Mouse (Mus musculus): ENCODE data around the gene Ankfn1. TPM values are rescaled to one million over a fixed set of nuclear protein-coding genes. Genes with fewer than 3 reads are reported as not detected.

Gene Ankfn1
- polyA plus RNA-seq (2015; fragmentation: Nextera tagmentation; extraction: Ambion mirVana): 0.02 TPM in 1 of 2 replicates, not detected in the other

DNA sequence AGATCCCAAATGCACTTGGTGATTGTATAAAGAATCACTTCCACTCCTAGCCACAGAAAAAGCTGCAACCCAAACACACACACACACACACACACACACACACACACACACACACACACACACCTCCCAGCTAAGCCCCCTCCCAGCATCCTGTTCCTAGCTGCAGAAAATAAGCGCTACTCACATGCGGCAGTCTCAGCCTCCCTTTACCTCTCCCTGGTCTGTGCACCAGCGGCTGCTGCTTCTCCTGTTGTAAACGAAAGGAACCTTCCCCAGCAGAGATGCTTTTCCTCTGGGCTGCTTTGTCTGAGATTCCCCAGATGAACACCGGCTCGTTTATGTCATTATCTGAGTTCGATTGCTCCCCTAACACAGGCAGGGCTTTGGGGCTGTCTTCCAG is at the start of gene Ankfn1:
Ankfn1 (minus strand) TSS at position 223 of the 400 bp plus-strand sequence.
- ATAC-seq (ENCODE audit: low read depth) (no peak), DNase-seq (no peak)
- H3K9ac ChIP-seq: no peak within 1 kb of the TSS
- H3K4me3 ChIP-seq (replicated peaks): no peak within 1 kb of the TSS
- no peaks in the 10 kb centered on the region for H3K36me3 ChIP-seq
- H3K4me1 ChIP-seq (replicated peaks): no peaks in the 10 kb centered on the region
- no peak within 1 kb of the TSS for H3K27ac ChIP-seq
- 37% methylated on average over 7 of the region's 7 CpGs for WGBS (ENCODE audit: insufficient replicate concordance)
- H3K4me2 ChIP-seq: no peak within 1 kb of the TSS
- H3K9me3 ChIP-seq (replicated peaks): no peaks in the 10 kb centered on the region
- no peaks in the 10 kb centered on the region for H3K27me3 ChIP-seq

DNA sequence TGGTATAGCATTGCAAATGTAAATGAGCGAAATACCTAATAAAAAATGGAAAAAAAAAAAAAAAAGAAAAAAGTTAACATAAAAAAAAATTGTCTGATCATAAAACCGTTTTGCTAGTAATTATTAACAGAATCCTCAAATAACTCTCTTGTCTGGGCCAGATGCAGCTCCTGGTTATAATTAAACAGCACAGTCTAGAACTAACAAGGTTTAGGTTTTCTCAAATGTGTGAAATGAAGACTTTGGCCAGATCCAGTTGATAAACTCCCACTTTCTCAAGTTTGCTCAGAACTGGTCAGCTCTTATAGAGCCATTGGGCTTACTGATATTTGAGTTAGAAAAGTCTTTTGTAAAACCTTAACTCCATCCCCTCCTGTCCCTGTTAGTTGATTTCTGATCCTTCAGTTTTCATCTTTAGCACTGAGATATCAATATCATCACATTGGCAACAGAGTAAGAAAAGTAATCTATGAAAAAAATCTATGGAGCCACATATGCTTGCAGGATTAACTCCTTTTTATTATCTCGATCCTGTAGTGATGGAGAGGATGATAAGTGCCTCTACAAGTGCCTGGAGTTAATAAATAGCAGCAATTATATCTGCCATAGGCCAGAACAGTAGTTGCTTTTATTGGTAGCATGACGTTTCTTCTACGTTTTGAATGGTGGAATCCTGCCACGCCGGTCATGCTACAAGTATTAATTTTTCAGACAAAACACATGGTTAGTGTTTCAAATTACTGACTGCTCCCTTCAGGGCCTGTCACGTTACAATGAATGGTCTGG is 46.4 kb upstream of the Ankfn1 start:
- Histone ChIP-seq H3K9ac (no peak overlapping the region), H3K4me3 (replicated peaks) (no peak overlapping the region), H3K27ac (no peak overlapping the region), H3K4me1 (replicated peaks) (no peaks in the 10 kb centered on the region), H3K36me3 (no peaks in the 10 kb centered on the region), H3K9me3 (replicated peaks) (0 out of 2 replicates have a peak, but pooled peaks cover 2% of the 10 kb centered on the region), H3K4me2 (no peak overlapping the region), H3K27me3 (no peaks in the 10 kb centered on the region)
- 57% methylated on average over 8 of the region's 8 CpGs for WGBS (ENCODE audit: insufficient replicate concordance)
- no peak for DNase-seq
- no peak for ATAC-seq (ENCODE audit: low read depth)

DNA sequence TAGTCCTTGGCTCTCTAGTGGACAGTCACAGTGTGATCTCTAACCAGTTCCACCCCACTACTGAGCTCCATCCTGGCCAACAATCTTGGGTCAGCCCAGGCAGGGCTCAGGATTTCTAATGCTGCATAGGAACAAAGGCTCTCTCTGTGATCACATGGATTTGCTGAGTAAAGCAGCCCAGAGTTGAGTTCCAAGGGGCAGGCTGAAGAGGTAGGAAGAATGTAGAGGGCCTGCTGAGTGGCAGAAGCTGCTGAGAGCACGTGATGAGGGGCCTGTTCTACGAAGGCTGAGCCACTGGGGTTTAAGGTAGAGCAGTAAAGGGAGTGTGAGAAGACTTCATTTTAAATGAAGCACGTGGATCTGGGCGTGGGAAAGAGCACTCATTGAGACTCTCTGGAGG is 41.1 kb upstream of the Ankfn1 start:
- Histone ChIP-seq H3K27ac (no peak overlapping the region), H3K4me2 (no peak overlapping the region), H3K4me1 (replicated peaks) (no peaks in the 10 kb centered on the region), H3K36me3 (no peaks in the 10 kb centered on the region), H3K9ac (no peak overlapping the region), H3K27me3 (no peaks in the 10 kb centered on the region), H3K9me3 (replicated peaks) (no peaks in the 10 kb centered on the region), H3K4me3 (replicated peaks) (no peak overlapping the region)
- no peak for ATAC-seq (ENCODE audit: low read depth)
- 44% methylated on average over 4 of the region's 4 CpGs for WGBS (ENCODE audit: insufficient replicate concordance)
- no peak for DNase-seq

DNA sequence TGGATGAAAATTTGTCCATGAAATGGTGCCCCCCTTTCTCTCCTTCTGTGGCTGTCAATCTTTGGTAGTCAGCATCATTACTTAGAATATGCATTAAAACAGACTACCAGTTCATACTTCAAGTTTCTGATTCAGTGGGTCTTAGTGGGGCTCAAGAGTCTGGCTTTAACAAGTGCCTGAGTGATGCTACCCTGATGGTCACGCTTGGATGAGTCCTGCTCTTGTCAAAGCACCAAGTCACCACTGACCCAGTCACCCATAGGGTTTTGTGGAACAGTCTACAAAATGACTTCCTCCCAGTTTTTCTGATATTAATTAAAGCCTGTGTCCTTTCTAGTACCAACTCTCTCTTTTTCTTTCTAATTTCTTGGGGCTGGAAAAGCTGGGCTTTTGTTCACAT is 34.0 kb upstream of the Ankfn1 start:
- no peak for DNase-seq
- no peaks in the 10 kb centered on the region for H3K4me1 ChIP-seq (replicated peaks)
- no peak overlapping the region for H3K4me3 ChIP-seq (replicated peaks)
- H3K9ac ChIP-seq: no peak overlapping the region
- no peak overlapping the region for H3K4me2 ChIP-seq
- no peaks in the 10 kb centered on the region for H3K36me3 ChIP-seq
- ATAC-seq (ENCODE audit: low read depth): no peak
- WGBS (ENCODE audit: insufficient replicate concordance): 54% methylated on average over 1 of the region's 1 CpGs
- H3K27ac ChIP-seq: no peak overlapping the region
- H3K9me3 ChIP-seq (replicated peaks): no peaks in the 10 kb centered on the region
- no peaks in the 10 kb centered on the region for H3K27me3 ChIP-seq

DNA sequence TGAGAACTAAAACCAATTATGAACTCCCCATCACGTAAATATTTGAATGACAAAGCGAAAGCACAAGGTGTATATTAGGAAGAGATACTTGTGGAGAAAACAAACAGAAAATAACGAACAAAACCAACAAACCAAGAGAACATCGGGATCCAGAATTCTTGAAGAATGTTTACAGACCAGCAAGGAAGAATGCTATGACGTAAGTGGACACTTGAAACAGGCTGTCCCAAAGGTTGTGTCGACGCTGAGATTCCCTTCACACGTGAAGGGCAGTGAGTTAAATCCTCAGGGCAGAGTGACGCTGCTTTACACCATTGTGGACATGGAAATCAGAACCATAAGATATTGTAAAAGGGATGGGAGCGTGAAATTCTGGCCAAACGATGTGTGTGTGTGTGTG is 30.5 kb upstream of the Ankfn1 start:
- no peak for DNase-seq
- H3K9me3 ChIP-seq (replicated peaks): no peaks in the 10 kb centered on the region
- H3K4me3 ChIP-seq (replicated peaks): no peak overlapping the region
- H3K36me3 ChIP-seq: no peaks in the 10 kb centered on the region
- no peaks in the 10 kb centered on the region for H3K27me3 ChIP-seq
- WGBS (ENCODE audit: insufficient replicate concordance): 61% methylated on average over 11 of the region's 11 CpGs
- ATAC-seq (ENCODE audit: low read depth): no peak
- no peaks in the 10 kb centered on the region for H3K4me1 ChIP-seq (replicated peaks)
- no peak overlapping the region for H3K9ac ChIP-seq
- H3K4me2 ChIP-seq: no peak overlapping the region
- no peak overlapping the region for H3K27ac ChIP-seq

DNA sequence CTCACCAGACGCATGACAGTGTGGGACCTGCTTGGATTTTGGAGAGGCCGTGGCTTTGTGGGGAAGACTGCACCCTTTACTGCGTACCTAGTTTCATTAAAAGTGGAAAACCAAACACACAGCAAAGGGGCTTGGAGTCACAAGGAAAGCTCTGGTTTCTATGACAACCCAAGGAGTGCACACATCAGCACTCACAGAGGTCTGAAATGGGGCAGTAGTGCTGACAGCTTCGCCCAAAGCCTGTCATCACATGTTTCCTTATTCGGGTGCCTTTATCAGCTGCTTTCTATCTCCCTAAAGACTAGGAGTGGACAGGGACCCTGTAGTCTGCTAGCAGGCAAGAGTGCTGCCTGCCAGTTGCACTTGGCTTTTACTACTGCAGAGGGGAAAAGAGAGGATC is 27.4 kb upstream of the Ankfn1 start:
- H3K36me3 ChIP-seq: no peaks in the 10 kb centered on the region
- H3K9ac ChIP-seq: no peak overlapping the region
- H3K4me2 ChIP-seq: no peak overlapping the region
- WGBS (ENCODE audit: insufficient replicate concordance): 54% methylated on average over 5 of the region's 5 CpGs
- no peaks in the 10 kb centered on the region for H3K4me1 ChIP-seq (replicated peaks)
- ATAC-seq (ENCODE audit: low read depth): no peak
- no peak for DNase-seq
- H3K9me3 ChIP-seq (replicated peaks): no peaks in the 10 kb centered on the region
- H3K27ac ChIP-seq: no peak overlapping the region
- H3K4me3 ChIP-seq (replicated peaks): no peak overlapping the region
- no peaks in the 10 kb centered on the region for H3K27me3 ChIP-seq

DNA sequence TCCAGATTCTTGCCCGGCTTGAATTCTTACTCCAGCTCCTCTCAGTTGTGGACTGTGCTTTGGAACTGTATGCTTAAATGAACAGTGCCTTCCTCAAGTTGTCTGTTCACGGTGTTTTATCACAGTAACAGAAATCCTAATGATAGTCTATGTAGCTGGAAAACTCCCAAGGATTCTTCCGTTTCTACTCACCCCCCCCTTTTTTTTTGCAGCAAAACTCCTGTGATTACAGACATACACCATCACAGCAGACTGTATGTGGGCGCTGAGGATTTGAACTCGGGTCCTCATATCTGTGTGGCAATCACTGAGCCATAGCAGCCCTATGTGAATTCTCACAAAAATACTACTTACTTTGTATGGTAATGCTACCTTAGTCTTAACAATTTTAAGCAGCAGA is 26.5 kb upstream of the Ankfn1 start:
- ATAC-seq (ENCODE audit: low read depth) (no peak), DNase-seq (no peak)
- Histone ChIP-seq H3K9ac (no peak overlapping the region), H3K36me3 (no peaks in the 10 kb centered on the region), H3K9me3 (replicated peaks) (no peaks in the 10 kb centered on the region), H3K4me1 (replicated peaks) (no peaks in the 10 kb centered on the region), H3K27ac (no peak overlapping the region), H3K4me3 (replicated peaks) (no peak overlapping the region), H3K4me2 (no peak overlapping the region), H3K27me3 (no peaks in the 10 kb centered on the region)
- 57% methylated on average over 5 of the region's 5 CpGs for WGBS (ENCODE audit: insufficient replicate concordance)

DNA sequence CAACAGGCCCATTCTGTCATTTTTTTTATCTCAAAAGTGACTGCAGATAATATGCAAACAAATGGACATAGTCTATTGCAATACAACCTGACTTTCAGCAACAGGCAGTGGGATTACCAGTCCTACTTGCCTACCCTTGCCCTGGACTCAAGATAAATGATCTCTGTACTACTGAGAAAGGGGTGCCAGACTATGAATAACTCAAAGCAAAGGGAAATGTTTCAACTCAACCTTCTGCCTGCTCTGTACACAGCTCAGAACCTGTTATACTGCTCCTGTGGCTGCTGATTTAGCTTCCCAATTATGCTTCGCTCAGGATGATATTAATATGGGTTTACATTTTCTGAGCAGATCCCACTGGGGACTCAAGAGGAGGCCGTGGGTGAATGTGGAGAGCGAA is 15.3 kb upstream of the Ankfn1 start:
- ATAC-seq (ENCODE audit: low read depth): no peak

DNA sequence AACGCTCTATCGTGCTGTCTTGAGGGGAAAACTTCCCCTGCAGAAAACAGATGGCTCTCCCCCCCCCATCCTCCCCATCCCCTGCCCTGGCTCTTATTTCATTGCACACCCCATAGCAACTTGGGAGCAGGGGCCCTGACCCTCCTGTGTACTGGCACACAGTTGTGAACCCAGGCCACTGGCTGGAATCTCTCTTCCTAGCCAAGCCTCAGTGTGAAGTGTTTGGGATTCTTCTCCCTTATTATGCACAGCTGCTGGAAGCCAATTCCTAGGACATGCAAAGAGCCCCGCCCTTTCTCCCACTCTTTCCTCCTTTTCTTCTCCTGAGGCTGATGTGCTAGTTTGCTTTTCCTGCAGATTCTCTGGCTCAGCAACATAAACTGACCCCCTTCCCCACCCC is 1.4 kb downstream of the Ankfn1 start:
- no peak for DNase-seq
- no peaks in the 10 kb centered on the region for H3K36me3 ChIP-seq
- no peak overlapping the region for H3K4me2 ChIP-seq
- H3K9ac ChIP-seq: no peak overlapping the region
- no peak overlapping the region for H3K27ac ChIP-seq
- no peaks in the 10 kb centered on the region for H3K27me3 ChIP-seq
- H3K4me3 ChIP-seq (replicated peaks): no peak overlapping the region
- no peaks in the 10 kb centered on the region for H3K4me1 ChIP-seq (replicated peaks)
- 60% methylated on average over 3 of the region's 3 CpGs for WGBS (ENCODE audit: insufficient replicate concordance)
- no peak for ATAC-seq (ENCODE audit: low read depth)
- no peaks in the 10 kb centered on the region for H3K9me3 ChIP-seq (replicated peaks)

More for the DNA sequence above, 15.3 kb upstream of the Ankfn1 start:
- no peak for DNase-seq
- no peak overlapping the region for H3K9ac ChIP-seq
- 50% methylated on average over 3 of the region's 3 CpGs for WGBS (ENCODE audit: insufficient replicate concordance)
- no peaks in the 10 kb centered on the region for H3K4me1 ChIP-seq (replicated peaks)
- H3K9me3 ChIP-seq (replicated peaks): no peaks in the 10 kb centered on the region
- no peak overlapping the region for H3K4me2 ChIP-seq
- no peak overlapping the region for H3K4me3 ChIP-seq (replicated peaks)
- no peaks in the 10 kb centered on the region for H3K36me3 ChIP-seq
- no peak overlapping the region for H3K27ac ChIP-seq
- H3K27me3 ChIP-seq: no peaks in the 10 kb centered on the region

DNA sequence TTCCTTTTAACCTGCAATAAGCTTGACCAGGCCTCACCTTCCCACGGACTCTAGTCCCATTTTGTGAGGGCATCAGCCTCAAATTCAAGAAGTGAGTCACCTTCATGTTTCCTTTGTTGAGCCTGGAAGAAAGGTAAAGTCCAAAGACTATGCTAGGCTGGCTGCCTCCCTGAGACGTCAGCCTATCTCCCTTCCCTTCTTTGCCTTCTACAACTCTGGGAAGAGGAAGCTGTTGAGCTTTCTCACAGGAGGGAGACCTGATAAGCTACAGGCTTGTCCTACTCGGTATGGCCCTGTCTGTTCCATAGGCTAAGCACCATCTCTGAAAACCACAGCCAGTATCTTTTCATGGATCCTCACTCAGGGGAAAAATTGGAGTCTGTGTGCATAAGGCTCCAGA is 2.5 kb downstream of the Ankfn1 start:
- Histone ChIP-seq H3K9me3 (replicated peaks) (no peaks in the 10 kb centered on the region), H3K27ac (no peak overlapping the region), H3K4me2 (no peak overlapping the region), H3K36me3 (no peaks in the 10 kb centered on the region), H3K27me3 (no peaks in the 10 kb centered on the region), H3K9ac (no peak overlapping the region), H3K4me1 (replicated peaks) (no peaks in the 10 kb centered on the region), H3K4me3 (replicated peaks) (no peak overlapping the region)
- no peak for ATAC-seq (ENCODE audit: low read depth)
- WGBS (ENCODE audit: insufficient replicate concordance): 22% methylated on average over 3 of the region's 3 CpGs
- DNase-seq: no peak

DNA sequence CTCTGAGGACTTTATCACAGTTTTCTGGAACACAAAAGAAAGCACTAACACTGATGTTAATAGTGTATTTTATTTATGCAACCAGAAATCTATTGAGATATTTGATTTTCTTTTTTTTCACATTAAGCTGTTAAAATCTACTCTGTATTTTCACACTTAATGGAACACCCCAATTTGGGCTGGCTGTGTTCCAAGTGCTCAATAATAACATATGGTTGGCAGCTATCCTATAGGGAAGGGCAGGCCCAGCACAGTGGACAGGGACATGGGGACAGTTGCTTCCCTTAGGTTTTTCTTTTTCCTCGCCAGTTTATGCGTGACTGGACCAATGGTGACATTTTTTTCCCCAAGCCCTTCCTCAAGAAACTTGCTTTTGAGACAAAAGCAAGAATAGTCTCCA is 4.5 kb downstream of the Ankfn1 start:
- Histone ChIP-seq H3K4me1 (replicated peaks) (no peaks in the 10 kb centered on the region), H3K36me3 (no peaks in the 10 kb centered on the region), H3K4me3 (replicated peaks) (no peak overlapping the region), H3K4me2 (no peak overlapping the region), H3K27ac (no peak overlapping the region), H3K9me3 (replicated peaks) (no peaks in the 10 kb centered on the region), H3K9ac (no peak overlapping the region), H3K27me3 (no peaks in the 10 kb centered on the region)
- DNase-seq: no peak
- ATAC-seq (ENCODE audit: low read depth): no peak
- WGBS (ENCODE audit: insufficient replicate concordance): 61% methylated on average over 2 of the region's 2 CpGs

DNA sequence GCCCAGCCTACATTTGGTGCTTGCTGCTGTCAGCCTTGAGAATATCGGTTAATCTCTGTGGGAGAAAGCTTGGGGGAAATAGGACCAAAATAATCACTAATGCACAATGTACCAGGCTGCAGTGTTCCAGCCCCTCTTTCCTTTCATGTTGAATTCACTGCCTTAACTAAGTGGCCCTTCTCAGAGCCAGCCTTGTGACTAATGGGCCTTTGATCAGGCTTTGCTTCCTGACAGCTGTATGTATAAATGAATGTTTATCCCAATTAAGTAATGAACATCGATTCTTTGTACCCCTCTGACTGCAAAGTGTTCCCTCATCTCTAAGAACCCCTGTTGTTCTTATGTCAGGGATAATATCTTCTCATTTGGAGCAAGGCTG is 11.7 kb downstream of the Ankfn1 start:
- Histone ChIP-seq H3K27ac (no peak overlapping the region), H3K4me1 (replicated peaks) (no peaks in the 10 kb centered on the region), H3K27me3 (no peaks in the 10 kb centered on the region), H3K4me3 (replicated peaks) (no peak overlapping the region), H3K4me2 (no peak overlapping the region), H3K36me3 (no peaks in the 10 kb centered on the region), H3K9me3 (replicated peaks) (no peaks in the 10 kb centered on the region), H3K9ac (no peak overlapping the region)
- DNase-seq (no peak), ATAC-seq (ENCODE audit: low read depth) (no peak)
- 60% methylated on average over 2 of the region's 2 CpGs for whole genome bisulfite sequencing (ENCODE audit: insufficient replicate concordance)

Data from liver, embryonic 13.5 days (tissue).